Mouse (Mus musculus) thymus, adult 2 months (tissue): ENCODE measurements around the gene Epha2. TPM values are rescaled to one million over a fixed set of nuclear protein-coding genes. Genes with fewer than 3 reads are reported as not detected.

Experiments used
- DNase-seq: peaks from one replicate; pipeline ENCODE4 v3.0.0; 2021
- H3K27ac ChIP-seq: fragments of 200-500 bp; 2 replicates; pipeline ENCODE4 v1.5.1; 2012; ENCODE audit warnings: low read length, control low read depth; ENCODE audit not compliant: control insufficient read depth, insufficient read depth
- H3K27me3 ChIP-seq: fragments of 200-500 bp; 2 replicates; pipeline ENCODE4 v1.6.1; 2012; ENCODE audit warnings: mild to moderate bottlenecking, low read length, moderate library complexity, mixed read lengths; ENCODE audit not compliant: control insufficient read depth, insufficient read depth
- H3K36me3 ChIP-seq: fragments of 200-500 bp; 2 replicates; pipeline ENCODE4 v1.6.1; 2012; ENCODE audit warnings: mild to moderate bottlenecking, low read length, moderate library complexity; ENCODE audit not compliant: control insufficient read depth, insufficient read depth
- H3K4me1 ChIP-seq: fragments of 200-500 bp; replicated peaks from 2 replicates; pipeline ENCODE4 v1.6.1; 2012; ENCODE audit warnings: low read length; ENCODE audit not compliant: control insufficient read depth, insufficient read depth
- H3K4me3 ChIP-seq: fragments of 200-500 bp; 2 replicates; pipeline ENCODE4 v1.5.1; 2012; ENCODE audit warnings: mild to moderate bottlenecking, low read length, control low read depth, moderate library complexity; ENCODE audit not compliant: control insufficient read depth, insufficient read depth
- CTCF ChIP-seq: fragments of 200-500 bp; IDR thresholded peaks from 2 replicates; pipeline ENCODE4 v1.5.1; 2012; ENCODE audit warnings: mild to moderate bottlenecking, control low read depth, low read length, moderate library complexity, borderline replicate concordance; ENCODE audit not compliant: control insufficient read depth, poor library complexity, insufficient read depth; ENCODE audit errors: extremely low read depth
- POLR2A ChIP-seq: fragments of 200-500 bp; IDR thresholded peaks from 2 replicates; pipeline ENCODE4 v1.6.1; 2012; ENCODE audit warnings: mild to moderate bottlenecking, low read length, control low read depth, moderate library complexity; ENCODE audit not compliant: control insufficient read depth, poor library complexity, insufficient read depth; ENCODE audit errors: extremely low read depth
- WGBS: fragments of 180-500 bp; shearing (Covaris S2); methylation state at CpG from one replicate; pipeline ENCODE4 v1.1.7; 2018; 5-methylcytosine and 5-hydroxymethylcytosine counted together
- polyA plus RNA-seq: library from polyadenylated mRNA; depleted of rRNA; stranded (reverse); fragments of >200 nt; gene quantifications from 2 replicates; pipeline ENCODE4 v1.2.3, GENCODE M21; 2012; rRNA removed

The Epha2 gene
- polyA plus RNA-seq = 3.6 and 3.9 TPM in 2 replicates

DNA sequence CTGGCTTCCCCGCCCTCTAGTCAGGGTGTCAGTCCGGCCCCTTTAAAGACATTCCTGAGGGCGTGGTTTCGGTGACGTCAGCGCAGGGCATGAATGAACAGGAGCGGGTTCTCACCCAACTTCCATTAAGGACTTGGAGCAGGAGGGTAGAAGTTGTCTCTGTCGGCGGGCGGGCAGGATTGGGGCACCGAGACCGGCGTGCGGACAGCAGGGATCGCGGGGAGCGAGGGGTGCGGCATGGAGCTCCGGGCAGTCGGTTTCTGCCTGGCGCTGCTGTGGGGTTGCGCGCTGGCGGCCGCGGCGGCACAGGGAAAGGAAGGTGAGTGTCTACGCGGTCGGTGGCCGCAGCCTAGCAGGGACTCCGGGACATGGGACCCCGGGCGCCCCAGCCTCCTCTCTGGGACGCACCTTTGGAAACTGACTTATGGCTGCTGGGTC lies at the start of gene Epha2:
Gene Epha2 (plus strand): TSS at position 125 of the 438 bp plus-strand sequence.
- Histone ChIP-seq H3K4me3 (peak within 1 kb of the TSS; percentile 28), H3K27ac (no peak within 1 kb of the TSS), H3K4me1 (peaks cover 29% of the 10 kb centered on the region), H3K36me3 (no peaks in the 10 kb centered on the region), H3K27me3 (peaks cover 22% of the 10 kb centered on the region)
- DNase-seq = peak; percentile 18
- 1% methylated on average over 35 of the region's 35 CpGs for WGBS
- no peak for TF ChIP-seq CTCF
- TF ChIP-seq POLR2A = no peak

DNA sequence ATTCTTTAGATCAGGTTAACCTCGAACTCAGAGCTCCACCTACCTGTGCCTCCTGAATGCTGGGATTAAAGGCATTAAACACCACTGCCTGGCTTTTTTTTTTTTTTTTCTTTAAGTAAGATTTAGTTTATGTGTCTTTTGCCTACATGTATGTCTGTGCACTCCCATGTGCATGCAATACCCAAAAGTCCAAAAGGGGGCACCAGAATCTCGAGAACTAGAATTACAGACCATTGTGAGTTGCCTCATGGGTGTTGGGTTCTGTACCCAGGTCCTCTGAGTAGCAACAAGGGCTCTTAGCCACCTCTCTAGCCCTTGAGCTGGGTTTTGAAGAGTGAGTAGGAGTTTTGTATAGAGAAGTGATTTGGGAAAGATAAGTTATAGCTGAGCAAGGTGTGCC lies 48.4 kb upstream of the Epha2 start:
- no peaks in the 10 kb centered on the region for H3K36me3 ChIP-seq
- H3K4me3 ChIP-seq = no peak overlapping the region
- TF ChIP-seq POLR2A (no peak), CTCF (no peak)
- 58% methylated on average over 2 of the region's 2 CpGs for WGBS
- no peaks in the 10 kb centered on the region; the same call in 1 of the 2 replicates for H3K27me3 ChIP-seq
- no peak overlapping the region for H3K27ac ChIP-seq
- DNase-seq = no peak
- H3K4me1 ChIP-seq = no peaks in the 10 kb centered on the region

- H3K36me3 ChIP-seq = no peaks in the 10 kb centered on the region
- H3K4me3 ChIP-seq = no peak overlapping the region
- no peaks in the 10 kb centered on the region for H3K4me1 ChIP-seq
- H3K27me3 ChIP-seq = no peaks in the 10 kb centered on the region; the same call in 1 of the 2 replicates
- no peak for DNase-seq
- TF ChIP-seq POLR2A (no peak), CTCF (no peak)
- H3K27ac ChIP-seq = no peak overlapping the region
- WGBS = 88% methylated on average over 16 of the region's 16 CpGs
Observed at GRCm38 (mm10) chr4:141254234-141254633, 46.8 kb upstream of the Epha2 start.

DNA sequence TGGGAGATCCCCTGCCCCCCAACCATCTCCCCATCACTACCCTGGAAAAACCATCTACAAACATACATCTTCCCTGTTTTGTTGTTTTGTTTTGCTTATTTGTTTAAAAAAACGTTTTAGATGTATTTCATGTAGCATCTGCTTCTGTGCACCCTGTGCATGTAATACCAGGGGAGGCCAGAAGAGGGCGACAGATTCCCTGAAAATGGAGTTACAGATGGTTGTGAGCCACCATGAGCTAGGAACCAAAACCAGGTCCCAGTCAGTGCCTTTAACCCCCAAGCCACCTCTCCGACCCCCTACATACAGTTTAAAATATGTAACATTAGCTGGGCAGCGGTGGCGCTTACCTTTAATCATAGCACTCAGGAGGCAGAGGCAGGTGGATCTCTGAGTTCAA lies 43.6 kb upstream of the Epha2 start:
- H3K27me3 ChIP-seq = no peaks in the 10 kb centered on the region
- H3K4me3 ChIP-seq = no peak overlapping the region
- 68% methylated on average over 5 of the region's 5 CpGs for WGBS
- peak; percentile 25 for DNase-seq
- TF ChIP-seq CTCF (peak; percentile 17; the same call in 1 of the 2 replicates), POLR2A (no peak)
- H3K4me1 ChIP-seq = no peaks in the 10 kb centered on the region
- H3K36me3 ChIP-seq = no peaks in the 10 kb centered on the region
- H3K27ac ChIP-seq = no peak overlapping the region

GRCm38 (mm10) chr4:141259413-141259812 lies 41.6 kb upstream of the Epha2 start:
- no peak overlapping the region for H3K4me3 ChIP-seq
- H3K27ac ChIP-seq = no peak overlapping the region
- no peaks in the 10 kb centered on the region for H3K27me3 ChIP-seq
- DNase-seq = no peak
- 83% methylated on average over 12 of the region's 12 CpGs for WGBS
- TF ChIP-seq POLR2A (no peak), CTCF (no peak)
- H3K36me3 ChIP-seq = no peaks in the 10 kb centered on the region
- no peaks in the 10 kb centered on the region for H3K4me1 ChIP-seq

DNA sequence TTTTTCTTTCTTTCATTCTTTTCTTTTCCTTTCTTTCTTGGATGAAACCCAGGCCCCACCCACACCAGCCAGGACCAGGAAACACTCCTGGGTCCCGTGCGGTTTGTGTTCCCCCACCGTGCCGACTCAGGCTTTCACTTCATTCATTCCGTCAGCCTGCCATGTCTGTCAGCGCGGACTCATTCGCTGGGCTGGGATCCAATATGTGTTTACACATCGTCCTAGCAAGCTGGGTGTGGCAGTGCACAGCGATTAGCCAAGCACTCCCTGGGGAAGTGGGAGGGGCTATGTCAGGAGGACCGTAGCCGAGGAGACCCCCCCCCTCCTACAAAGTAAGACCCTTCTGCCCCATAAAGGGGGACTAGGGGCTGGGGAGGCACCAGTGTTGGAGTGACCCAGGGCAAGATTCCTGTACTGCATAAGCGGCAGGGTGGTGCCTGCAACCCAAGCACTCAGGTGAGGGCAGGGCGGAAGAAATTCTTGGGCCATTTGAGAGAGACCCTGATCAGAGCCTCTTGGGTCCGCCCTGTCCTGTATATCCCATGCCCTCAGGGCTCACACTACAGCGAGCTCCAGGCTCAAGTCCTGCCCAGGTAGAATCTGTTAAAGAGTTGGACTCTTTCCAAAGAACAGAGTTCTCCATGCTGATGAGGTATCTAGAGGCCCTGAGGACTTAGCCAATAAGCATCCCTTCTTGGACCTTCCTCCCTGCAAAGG lies 40.9 kb upstream of the Epha2 start:
- TF ChIP-seq CTCF (no peak), POLR2A (no peak)
- DNase-seq = no peak
- Histone ChIP-seq H3K4me1 (no peaks in the 10 kb centered on the region), H3K36me3 (no peaks in the 10 kb centered on the region), H3K27me3 (no peaks in the 10 kb centered on the region), H3K4me3 (no peak overlapping the region), H3K27ac (no peak overlapping the region)
- WGBS = 82% methylated on average over 16 of the region's 16 CpGs

DNA sequence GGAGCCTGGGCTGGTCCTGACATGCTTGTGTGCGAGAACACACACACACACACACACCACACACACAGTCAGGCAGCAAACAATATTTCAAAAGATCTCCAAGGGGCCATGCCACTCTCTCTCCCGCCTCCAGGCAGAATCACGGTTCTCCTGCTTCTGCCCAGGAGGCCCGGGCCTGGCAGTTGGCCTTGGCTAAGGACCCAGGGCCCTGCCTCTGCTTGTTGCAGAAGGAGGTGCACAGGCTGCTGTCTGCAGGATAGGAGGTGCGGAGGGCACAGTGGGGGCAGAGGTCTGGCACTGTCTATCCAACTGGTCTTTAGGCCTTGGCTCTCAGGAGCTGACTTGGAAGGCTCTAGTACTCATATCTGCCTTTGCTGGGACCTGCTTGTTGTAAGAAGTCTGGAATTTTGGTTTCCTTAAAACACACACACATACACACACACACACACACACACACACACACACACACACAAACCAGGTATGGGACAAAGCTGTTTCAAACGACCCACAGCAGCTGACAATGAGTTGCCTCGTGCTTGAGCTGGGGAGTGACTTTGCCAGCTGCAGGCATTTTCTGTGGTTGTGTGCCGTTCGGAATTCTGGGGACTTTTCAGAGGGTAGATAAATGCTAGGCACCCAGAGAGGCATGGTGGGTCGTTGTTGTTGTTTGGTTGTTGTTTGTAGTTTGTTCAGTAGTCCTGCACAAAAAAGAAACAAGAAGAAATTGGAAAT lies 38.0 kb upstream of the Epha2 start:
- 86% methylated on average over 10 of the region's 10 CpGs for WGBS
- no peaks in the 10 kb centered on the region for H3K4me1 ChIP-seq
- H3K36me3 ChIP-seq = no peaks in the 10 kb centered on the region
- DNase-seq = no peak
- H3K27ac ChIP-seq = no peak overlapping the region
- TF ChIP-seq POLR2A = no peak
- no peak for TF ChIP-seq CTCF
- H3K27me3 ChIP-seq = no peaks in the 10 kb centered on the region
- H3K4me3 ChIP-seq = no peak overlapping the region
